Mouse (Mus musculus) stomach, embryonic 15.5 days (tissue): ENCODE data around the gene Rapgef2. TPM values are rescaled to one million over a fixed set of nuclear protein-coding genes. Genes with fewer than 3 reads are reported as not detected.
"Not testable (repeated sequence)": the region's sequence is repeated elsewhere in the genome, so short reads cannot be mapped to it uniquely, and the experiment has no call there.

ENCODE experiments used
- ATAC-seq: fragments of 200-750 bp; cut with Nextera tagmentation; 2 replicates; pipeline ENCODE4 v1.8.0; 2017; ENCODE audit warnings: low read depth, moderate number of reproducible peaks, moderate TSS enrichment; ENCODE audit not compliant: insufficient read depth, low FRiP score
- H3K27ac ChIP-seq: fragments of 300-500 bp; sonication (generic); 2 replicates; pipeline ENCODE4 v1.5.1; 2015; ENCODE audit warnings: mild to moderate bottlenecking, inconsistent platforms
- H3K27me3 ChIP-seq: fragments of 300-500 bp; sonication (generic); replicated peaks from 2 replicates; pipeline ENCODE4 v1.6.1; 2015; ENCODE audit warnings: inconsistent platforms
- H3K36me3 ChIP-seq: fragments of 300-500 bp; sonication (generic); 2 replicates; pipeline ENCODE4 v1.6.1; 2015; ENCODE audit warnings: inconsistent platforms
- H3K4me1 ChIP-seq: fragments of 300-500 bp; sonication (generic); 2 replicates; pipeline ENCODE4 v1.6.1; 2015; ENCODE audit warnings: inconsistent platforms
- H3K4me2 ChIP-seq: fragments of 300-500 bp; sonication (generic); 2 replicates; pipeline ENCODE4 v1.6.1; 2015; ENCODE audit warnings: mild to moderate bottlenecking, inconsistent platforms
- H3K4me3 ChIP-seq: fragments of 300-500 bp; sonication (generic); replicated peaks from 2 replicates; pipeline ENCODE4 v1.5.1; 2015; ENCODE audit warnings: inconsistent platforms
- H3K9ac ChIP-seq: fragments of 300-500 bp; sonication (generic); 2 replicates; pipeline ENCODE4 v1.6.1; 2015; ENCODE audit warnings: inconsistent platforms
- H3K9me3 ChIP-seq: fragments of 300-500 bp; sonication (generic); 2 replicates; pipeline ENCODE4 v1.6.1; 2016; ENCODE audit warnings: inconsistent platforms
- WGBS: fragments of 180-500 bp; shearing (Covaris S2); methylation state at CpG from one replicate; pipeline ENCODE4 v1.1.7; 2015; 5-methylcytosine and 5-hydroxymethylcytosine counted together
- polyA plus RNA-seq: library from polyadenylated mRNA; unstranded; fragments of >200 nt; fragmentation: Nextera tagmentation; extraction: Ambion mirVana; gene quantifications from 2 replicates; pipeline ENCODE4 v1.2.1, GENCODE M21; 2015

Gene Rapgef2
- polyA plus RNA-seq, 1 experiment from 2014 or later, result 5.6 TPM

- Histone ChIP-seq H3K4me3 (no peak overlapping the region), H3K9me3 (no peaks in the 10 kb centered on the region), H3K27ac (no peak overlapping the region), H3K27me3 (no peaks in the 10 kb centered on the region), H3K4me2 (no peak overlapping the region), H3K4me1 (no peaks in the 10 kb centered on the region), H3K9ac (no peak overlapping the region), H3K36me3 (peaks cover 8% of the 10 kb centered on the region; the same call in 1 of the 2 replicates)
- 94% methylated on average over 11 of the region's 11 CpGs for WGBS
- no peak for ATAC-seq
These were observed 217.3 kb downstream of the Rapgef2 start for GRCm38 (mm10) chr3:79068976-79069375.

DNA sequence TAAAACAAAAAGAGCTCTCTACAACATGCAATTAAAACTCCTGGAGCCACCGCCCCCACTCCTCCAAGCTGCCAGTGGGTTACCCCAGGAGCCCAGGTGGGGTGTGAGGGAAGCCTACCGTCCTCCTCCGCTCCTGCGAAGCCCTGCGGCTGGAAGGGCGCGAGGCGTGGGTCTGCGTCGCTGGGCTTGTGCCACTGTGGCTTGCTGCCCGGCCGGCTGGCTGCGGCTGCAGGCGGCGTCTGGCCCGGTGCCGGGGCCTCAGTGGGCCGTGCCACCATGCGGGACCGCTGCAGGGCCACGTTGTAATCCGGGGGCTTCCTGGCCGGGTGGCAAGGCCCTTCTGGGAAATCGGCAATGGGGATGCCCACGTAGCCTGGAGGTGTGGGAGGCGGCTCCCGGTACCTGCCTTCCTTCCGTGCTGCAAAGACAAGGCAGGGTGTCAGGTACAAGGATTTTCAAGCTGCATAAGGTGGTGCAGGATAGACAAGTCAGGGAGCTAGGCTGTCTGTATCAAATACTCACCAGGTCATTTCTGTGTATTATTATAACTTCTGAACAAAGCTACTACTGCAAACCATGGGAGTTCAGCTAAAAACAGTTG, 219.8 kb downstream of the Rapgef2 start:
- Histone ChIP-seq H3K9ac (no peak overlapping the region), H3K36me3 (peaks cover 11% of the 10 kb centered on the region; the same call in 1 of the 2 replicates), H3K27me3 (no peaks in the 10 kb centered on the region), H3K27ac (no peak overlapping the region), H3K4me1 (no peaks in the 10 kb centered on the region), H3K4me3 (no peak overlapping the region), H3K9me3 (no peaks in the 10 kb centered on the region), H3K4me2 (no peak overlapping the region)
- whole genome bisulfite sequencing, result 89% methylated on average over 28 of the region's 28 CpGs
- ATAC-seq, result no peak

DNA sequence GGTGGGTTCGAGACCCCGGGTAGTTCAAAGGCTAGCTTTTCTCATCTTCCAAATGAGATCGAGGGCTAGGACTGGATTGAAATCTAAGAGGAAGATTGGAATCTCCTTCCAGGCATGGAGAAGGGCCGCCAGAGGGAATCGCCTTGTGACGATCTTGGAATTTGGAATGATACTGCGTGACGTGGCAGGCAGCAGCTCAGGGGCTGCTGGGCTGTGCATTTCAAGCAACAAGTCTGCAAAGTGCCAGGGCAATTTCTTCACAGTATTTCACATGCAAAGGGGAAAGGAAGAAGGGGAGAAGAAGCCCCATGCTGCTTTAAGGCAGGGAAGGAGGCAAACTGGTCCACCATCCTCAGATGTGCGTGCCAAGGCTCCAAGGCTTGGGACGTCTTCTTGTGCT, 222.2 kb downstream of the Rapgef2 start:
- peaks cover 11% of the 10 kb centered on the region; the same call in 1 of the 2 replicates for H3K36me3 ChIP-seq
- no peak overlapping the region for H3K27ac ChIP-seq
- 90% methylated on average over 10 of the region's 10 CpGs for WGBS
- no peaks in the 10 kb centered on the region for H3K9me3 ChIP-seq
- H3K4me1 ChIP-seq, result no peaks in the 10 kb centered on the region
- H3K4me3 ChIP-seq, result no peak overlapping the region
- H3K27me3 ChIP-seq, result no peaks in the 10 kb centered on the region
- no peak for ATAC-seq
- H3K9ac ChIP-seq, result no peak overlapping the region
- no peak overlapping the region for H3K4me2 ChIP-seq

- H3K27ac ChIP-seq, result no peak overlapping the region
- no peaks in the 10 kb centered on the region for H3K4me1 ChIP-seq
- ATAC-seq, result no peak
- no peak overlapping the region for H3K4me3 ChIP-seq
- peaks cover 4% of the 10 kb centered on the region; the same call in 1 of the 2 replicates for H3K36me3 ChIP-seq
- H3K4me2 ChIP-seq, result no peak overlapping the region
- H3K9ac ChIP-seq, result no peak overlapping the region
- 73% methylated on average over 6 of the region's 6 CpGs for WGBS
- no peaks in the 10 kb centered on the region for H3K27me3 ChIP-seq
- no peaks in the 10 kb centered on the region for H3K9me3 ChIP-seq
These were observed 224.9 kb downstream of the Rapgef2 start for GRCm38 (mm10) chr3:79061426-79061825.

- not testable (repeated sequence) for ATAC-seq, H3K9ac ChIP-seq, H3K4me1 ChIP-seq, H3K27ac ChIP-seq, H3K27me3 ChIP-seq, H3K4me2 ChIP-seq, H3K4me3 ChIP-seq, H3K36me3 ChIP-seq, H3K9me3 ChIP-seq
- 88% methylated on average over 2 of the region's 2 CpGs for WGBS
These were observed 227.8 kb downstream of the Rapgef2 start for GRCm38 (mm10) chr3:79058491-79058890.

- no peaks in the 10 kb centered on the region for H3K4me1 ChIP-seq
- H3K36me3 ChIP-seq, result no peaks in the 10 kb centered on the region
- no peaks in the 10 kb centered on the region for H3K9me3 ChIP-seq
- no peak overlapping the region for H3K9ac ChIP-seq
- H3K27me3 ChIP-seq, result no peaks in the 10 kb centered on the region
- 75% methylated on average over 5 of the region's 5 CpGs for WGBS
- no peak for ATAC-seq
- H3K27ac ChIP-seq, result no peak overlapping the region
- H3K4me2 ChIP-seq, result no peak overlapping the region
- H3K4me3 ChIP-seq, result no peak overlapping the region
These were observed 241.1 kb downstream of the Rapgef2 start for GRCm38 (mm10) chr3:79045251-79045650.

DNA sequence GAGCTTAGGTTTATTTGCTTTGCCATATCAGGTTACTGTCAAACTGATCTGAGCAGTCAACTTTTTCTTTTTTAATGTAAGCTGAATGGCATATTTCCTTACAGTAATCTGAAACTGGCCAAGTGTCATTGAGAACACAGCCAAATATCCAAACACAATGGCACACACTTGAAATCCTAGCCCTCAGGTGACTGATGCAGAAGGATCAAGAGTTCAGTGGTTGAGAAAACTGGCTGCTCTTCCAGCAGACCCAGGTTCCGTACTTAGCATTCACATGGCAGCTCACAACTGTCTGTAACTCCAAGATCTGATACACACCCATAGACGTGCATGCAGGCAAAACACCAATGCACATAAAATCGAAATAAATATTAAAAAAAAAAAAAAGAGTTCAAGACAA, 243.3 kb downstream of the Rapgef2 start:
- WGBS, result 77% methylated on average over 3 of the region's 3 CpGs
- H3K9ac ChIP-seq, result no peak overlapping the region
- no peak for ATAC-seq

GRCm38 (mm10) chr3:79039666-79040450, 246.5 kb downstream of the Rapgef2 start:
- no peak overlapping the region for H3K9ac ChIP-seq
- 35% methylated on average over 2 of the region's 2 CpGs for WGBS
- H3K9me3 ChIP-seq, result no peaks in the 10 kb centered on the region
- no peaks in the 10 kb centered on the region for H3K36me3 ChIP-seq
- H3K27me3 ChIP-seq, result no peaks in the 10 kb centered on the region
- H3K4me2 ChIP-seq, result no peak overlapping the region
- H3K4me1 ChIP-seq, result no peaks in the 10 kb centered on the region
- no peak overlapping the region for H3K27ac ChIP-seq
- ATAC-seq, result peak; percentile 81
- no peak overlapping the region for H3K4me3 ChIP-seq

More for the DNA sequence above, 243.3 kb downstream of the Rapgef2 start:
- H3K4me2 ChIP-seq, result no peak overlapping the region
- no peaks in the 10 kb centered on the region for H3K9me3 ChIP-seq
- no peaks in the 10 kb centered on the region for H3K36me3 ChIP-seq
- H3K4me1 ChIP-seq, result no peaks in the 10 kb centered on the region
- no peaks in the 10 kb centered on the region for H3K27me3 ChIP-seq
- H3K27ac ChIP-seq, result no peak overlapping the region
- no peak overlapping the region for H3K4me3 ChIP-seq

DNA sequence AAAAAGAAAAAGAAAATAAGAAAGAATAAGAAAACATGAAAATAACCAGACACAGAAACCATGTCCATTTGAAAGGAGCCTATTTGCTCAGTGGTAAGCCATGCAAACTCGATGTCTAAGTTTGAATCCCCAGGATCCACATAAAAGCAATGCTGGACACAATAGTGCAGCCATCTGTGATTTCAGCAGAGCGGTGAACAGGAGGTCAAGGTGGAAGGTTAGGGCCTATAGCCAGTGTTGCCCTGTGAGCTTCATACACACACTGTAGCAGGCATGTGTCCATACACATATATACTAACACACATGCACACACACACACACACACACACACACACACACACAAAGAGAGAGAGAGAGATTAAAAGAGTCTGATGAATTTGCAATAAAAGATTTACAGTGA, 247.3 kb downstream of the Rapgef2 start:
- no peak overlapping the region for H3K9ac ChIP-seq

DNA sequence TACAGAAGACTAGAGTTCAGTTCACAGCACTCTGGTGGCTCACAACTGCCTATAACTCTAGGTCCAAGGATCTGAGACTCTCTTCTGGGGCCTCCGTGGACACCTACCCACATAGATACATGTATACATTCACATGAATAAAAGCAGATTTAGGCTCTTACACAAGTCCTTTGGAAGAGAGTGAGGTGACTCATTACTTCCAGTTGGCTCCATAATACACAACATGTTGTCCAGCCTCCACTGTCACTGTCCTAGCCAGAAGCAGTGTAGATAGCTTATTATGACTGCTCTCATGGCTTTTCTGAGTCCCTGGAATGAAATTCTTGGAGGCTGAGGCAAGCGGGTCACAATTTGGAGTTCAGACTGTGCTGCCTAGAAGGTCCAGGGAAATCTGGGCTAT, 251.9 kb downstream of the Rapgef2 start:
- Histone ChIP-seq H3K4me3 (no peak overlapping the region), H3K36me3 (no peaks in the 10 kb centered on the region), H3K27me3 (no peaks in the 10 kb centered on the region), H3K4me1 (no peaks in the 10 kb centered on the region), H3K27ac (no peak overlapping the region), H3K9me3 (no peaks in the 10 kb centered on the region), H3K4me2 (no peak overlapping the region), H3K9ac (no peak overlapping the region)
- 91% methylated on average over 2 of the region's 2 CpGs for WGBS
- ATAC-seq, result no peak

More for the DNA sequence above, 247.3 kb downstream of the Rapgef2 start:
- Histone ChIP-seq H3K4me3 (no peak overlapping the region), H3K27me3 (no peaks in the 10 kb centered on the region), H3K4me2 (no peak overlapping the region), H3K36me3 (no peaks in the 10 kb centered on the region), H3K27ac (no peak overlapping the region), H3K4me1 (no peaks in the 10 kb centered on the region), H3K9me3 (no peaks in the 10 kb centered on the region)
- ATAC-seq, result no peak
- WGBS, result 75% methylated on average over 2 of the region's 2 CpGs

- Histone ChIP-seq H3K4me2 (no peak overlapping the region), H3K27me3 (no peaks in the 10 kb centered on the region), H3K4me1 (no peaks in the 10 kb centered on the region), H3K27ac (no peak overlapping the region), H3K36me3 (no peaks in the 10 kb centered on the region), H3K9me3 (no peaks in the 10 kb centered on the region), H3K4me3 (no peak overlapping the region), H3K9ac (no peak overlapping the region)
- no peak for ATAC-seq
- WGBS, result 80% methylated on average over 4 of the region's 4 CpGs
These were observed 255.5 kb downstream of the Rapgef2 start for GRCm38 (mm10) chr3:79030855-79031254.

DNA sequence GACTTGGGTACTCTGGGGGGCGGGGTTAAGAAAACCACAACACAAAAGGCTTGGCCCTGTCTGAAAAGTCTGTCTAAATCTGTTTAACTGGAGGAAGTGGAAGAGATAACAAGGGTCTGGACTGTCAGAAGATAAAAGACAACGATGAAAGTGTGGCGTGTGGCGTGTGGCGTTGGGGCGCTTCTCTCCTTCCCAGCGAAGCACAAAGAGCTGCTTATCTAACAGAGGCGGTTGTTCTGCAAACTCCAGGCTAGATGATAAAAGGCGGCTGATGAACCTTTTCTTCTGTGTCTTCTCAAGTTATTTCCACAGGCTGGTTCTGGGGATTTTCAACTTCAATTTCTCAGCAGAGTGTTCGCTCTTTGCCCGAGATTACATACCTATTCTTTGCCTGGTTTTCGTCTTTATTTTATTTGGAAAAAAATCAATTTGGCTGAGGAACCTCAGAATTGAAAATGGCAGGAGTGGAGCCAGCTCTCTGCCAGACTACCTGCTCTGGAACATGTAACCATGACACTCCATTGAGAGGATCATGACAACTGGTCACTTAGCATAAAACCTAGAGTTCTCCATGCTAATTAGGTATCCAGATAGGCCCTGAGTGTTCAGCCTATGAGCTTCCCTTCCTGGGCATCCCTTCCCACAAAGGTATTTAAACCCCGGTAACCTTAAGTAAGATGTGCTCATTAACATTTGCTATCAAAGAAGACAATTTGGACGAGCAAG, 258.0 kb downstream of the Rapgef2 start:
- H3K4me1 ChIP-seq, result no peaks in the 10 kb centered on the region
- no peak overlapping the region for H3K4me3 ChIP-seq
- peak; percentile 7; the same call in 1 of the 2 replicates for ATAC-seq
- no peak overlapping the region for H3K27ac ChIP-seq
- H3K27me3 ChIP-seq, result no peaks in the 10 kb centered on the region
- H3K4me2 ChIP-seq, result no peak overlapping the region
- H3K36me3 ChIP-seq, result no peaks in the 10 kb centered on the region
- no peaks in the 10 kb centered on the region for H3K9me3 ChIP-seq
- H3K9ac ChIP-seq, result no peak overlapping the region
- 39% methylated on average over 14 of the region's 14 CpGs for WGBS
